Mouse (Mus musculus) T-helper 17 cell (primary cell): ENCODE measurements around the gene Ptprg.

ENCODE experiments used
- in situ Hi-C, 2 experiments: fragments of 300-600 bp; cut with MboI, MseI; formaldehyde crosslinking; loops; 1 replicate in 1 of 2; 2 replicates in 1 of 2; pipeline ENCODE4 v1.15.1; 2025; ENCODE audit warnings: high pct_unique_total_duplicates in 2 of 2

Gene Ptprg

DNA sequence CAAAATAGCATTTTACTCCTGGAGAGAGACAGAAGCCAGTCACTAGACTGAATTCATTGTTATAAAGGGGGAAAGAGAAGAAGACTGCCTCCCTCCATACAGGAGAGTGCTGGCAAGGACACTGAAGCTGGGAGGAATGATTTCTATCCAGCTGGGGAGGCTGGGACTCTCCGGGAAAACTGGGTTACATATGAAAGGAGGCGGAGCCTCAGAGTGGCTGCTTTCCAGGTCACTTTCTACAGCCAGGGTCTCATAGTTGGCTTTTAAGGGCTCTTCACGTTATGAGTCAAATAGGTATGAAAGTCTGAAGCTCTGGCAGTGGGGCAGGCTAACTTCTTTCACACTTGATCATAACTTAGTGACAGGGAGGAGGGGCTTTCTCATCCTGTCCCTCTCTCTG, 129.1 kb downstream of the Ptprg start:
- in situ Hi-C loops: no loop called here

DNA sequence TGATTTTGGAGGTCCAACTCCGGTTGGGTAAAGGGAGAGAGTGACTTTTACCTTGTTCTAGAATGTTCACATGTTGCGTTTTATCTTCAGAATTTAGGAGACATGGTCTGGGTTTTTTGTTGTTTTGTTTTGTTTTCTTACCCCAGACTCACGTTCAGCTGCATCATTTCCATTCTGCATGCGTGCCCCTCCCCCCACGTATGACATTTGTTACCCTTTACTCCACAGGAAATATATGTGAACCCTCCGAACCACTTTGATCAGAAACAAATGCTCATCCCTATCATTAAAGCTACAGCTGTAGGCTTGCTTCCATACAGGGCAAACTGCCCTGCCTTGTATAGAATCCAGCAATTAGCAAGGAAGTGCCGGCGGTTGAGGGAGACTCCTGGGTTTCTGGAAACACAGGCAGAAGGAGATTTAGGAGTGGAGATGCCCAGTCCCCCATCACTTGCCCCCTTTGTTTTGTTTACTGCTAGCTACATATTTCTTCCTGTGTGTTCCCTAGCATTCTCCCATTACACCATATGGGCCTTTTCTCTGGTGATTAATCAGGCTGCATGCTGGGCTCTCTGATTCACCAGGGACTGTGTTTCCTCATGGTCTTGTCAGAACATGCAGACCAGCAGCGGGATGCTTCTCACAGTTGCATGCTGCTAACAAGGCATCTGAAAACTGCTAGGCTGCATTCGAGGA, 130.2 kb downstream of the Ptprg start:
- in situ Hi-C loops: no loop called here

DNA sequence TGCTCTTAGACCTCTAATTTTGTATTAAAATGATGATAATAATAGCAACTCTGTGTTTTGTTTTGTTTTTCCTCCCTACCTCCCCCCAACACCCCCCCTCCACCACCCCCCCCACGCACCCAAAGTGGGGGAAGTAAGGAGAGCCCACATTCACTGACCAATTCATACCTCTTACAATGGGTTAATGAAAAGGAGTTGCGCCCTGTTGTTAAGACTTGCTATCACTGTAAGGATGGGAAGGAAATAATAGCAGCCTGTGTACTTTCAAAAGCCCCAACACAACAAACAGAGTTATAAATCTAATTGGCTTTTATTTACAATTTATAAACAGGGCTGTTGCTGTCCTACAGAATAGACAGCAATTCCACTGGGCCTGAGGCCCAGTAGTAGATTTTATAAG, 130.8 kb downstream of the Ptprg start:
- in situ Hi-C loops: no loop called here

DNA sequence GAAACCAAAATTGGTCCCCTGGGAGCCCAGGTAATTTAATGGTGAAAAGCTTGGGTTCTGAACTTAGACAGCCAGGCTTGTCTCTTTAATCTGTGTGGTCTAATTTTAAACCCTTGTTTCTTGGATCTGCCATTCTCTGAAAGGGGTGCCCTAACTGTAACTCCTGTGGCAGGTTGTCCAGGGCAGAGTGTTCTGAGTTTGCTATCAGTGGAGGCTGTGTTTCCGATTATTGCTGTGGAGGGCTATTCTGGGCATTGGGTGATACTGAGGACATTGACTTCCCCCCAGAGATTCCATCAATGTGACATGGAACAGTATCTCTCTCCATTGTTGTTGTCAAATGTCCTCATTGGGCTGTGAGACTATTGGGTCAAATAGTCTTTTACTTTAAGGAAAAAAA, 134.2 kb downstream of the Ptprg start:
- in situ Hi-C loops: no loop called here

DNA sequence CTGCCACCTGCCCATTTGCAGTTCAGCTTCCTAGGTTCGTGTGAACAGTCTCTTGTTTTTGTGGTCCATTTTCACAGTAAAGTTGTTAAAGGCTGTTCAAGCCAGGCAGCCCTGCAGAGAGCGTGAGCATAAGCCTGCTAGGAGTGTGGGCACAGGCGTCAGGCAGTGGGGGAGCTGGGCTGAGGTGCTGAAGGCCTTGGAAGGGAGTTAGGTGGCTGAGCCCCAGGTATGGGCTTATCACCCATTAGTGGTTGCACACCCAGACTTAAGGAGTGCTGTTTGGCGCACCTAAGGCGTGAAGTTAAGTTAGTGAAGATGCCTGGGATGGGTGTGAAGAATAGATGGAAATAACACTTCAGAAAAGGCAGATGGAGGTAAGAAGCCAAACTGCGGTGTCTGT, 134.8 kb downstream of the Ptprg start:
- in situ Hi-C loops: no loop called here

DNA sequence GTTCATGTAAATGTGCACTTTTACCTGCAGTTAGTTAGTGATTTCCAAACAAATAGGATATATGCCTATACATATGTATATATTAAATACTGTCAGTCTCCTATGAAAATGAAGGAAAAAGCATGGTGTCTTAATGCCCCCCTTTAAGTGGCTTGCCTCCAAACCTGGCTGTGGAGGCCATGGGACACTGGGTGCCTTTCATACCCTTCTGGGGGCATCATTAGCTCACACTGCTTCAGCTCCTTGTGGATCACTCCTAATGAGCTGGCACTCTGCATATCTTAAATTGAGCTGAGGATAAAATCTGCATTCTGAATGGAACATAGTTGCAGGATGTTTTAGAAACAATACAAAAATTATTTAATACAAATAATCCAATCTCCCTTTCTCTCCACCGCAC, 136.7 kb downstream of the Ptprg start:
- in situ Hi-C loops: no loop called here

DNA sequence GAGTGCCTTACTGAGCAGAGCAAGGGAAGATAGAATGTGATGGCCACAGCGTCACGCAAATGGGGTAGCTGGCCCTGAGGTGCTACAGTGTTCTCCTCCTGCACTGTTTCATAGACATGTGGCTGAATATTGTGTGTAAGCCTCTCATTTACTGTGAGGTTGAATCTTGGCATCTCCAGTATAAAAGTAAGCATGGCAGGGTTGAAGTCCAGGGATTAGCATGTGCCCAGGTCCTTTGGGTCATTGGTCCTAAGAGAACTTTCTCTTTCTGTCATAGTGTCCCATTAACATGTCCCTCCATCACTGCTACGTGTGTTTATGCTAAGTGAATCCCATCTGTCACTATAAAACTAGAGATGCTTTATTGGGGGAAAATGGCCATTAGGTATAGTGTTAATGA, 138.2 kb downstream of the Ptprg start:
- in situ Hi-C loops: no loop called here

DNA sequence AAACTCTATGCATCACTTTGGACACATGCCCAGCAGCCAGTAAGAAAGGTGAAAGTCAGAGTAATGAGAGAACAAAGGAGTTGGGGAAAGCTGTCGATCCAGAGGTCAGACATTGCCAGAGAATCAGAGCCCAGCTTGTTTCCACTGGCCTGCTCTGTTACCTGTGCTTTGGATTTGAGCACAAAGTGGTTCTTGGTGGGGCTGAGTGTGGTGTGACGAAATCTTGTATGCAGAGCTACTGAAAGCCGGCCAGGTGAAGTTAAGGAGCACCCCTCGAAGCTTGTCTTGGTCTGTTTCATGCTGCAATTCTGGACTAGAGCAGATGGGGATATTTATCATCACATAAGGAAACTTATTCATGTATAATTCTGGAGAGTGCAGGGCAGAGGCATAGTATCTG, 145.5 kb downstream of the Ptprg start:
- in situ Hi-C loops: no loop called here

DNA sequence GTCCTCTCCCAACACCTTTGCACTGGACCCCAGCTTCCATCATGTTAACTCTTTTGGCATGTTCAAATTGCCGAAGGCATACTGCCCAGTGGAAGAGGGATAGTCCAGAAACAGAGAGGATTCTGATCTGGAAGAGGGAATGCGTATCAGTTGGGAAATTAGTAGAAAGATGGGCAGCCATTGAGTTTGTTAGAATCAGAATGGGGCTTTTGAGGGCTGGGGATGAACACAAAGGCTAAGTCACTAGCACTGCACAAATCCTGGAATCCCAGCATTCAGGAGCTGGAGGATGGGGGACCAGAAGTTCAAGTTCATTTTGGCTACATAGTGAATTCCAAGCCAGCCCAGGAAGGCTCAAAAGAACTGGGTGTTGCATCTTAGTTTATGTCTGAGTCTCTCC, 146.3 kb downstream of the Ptprg start:
- in situ Hi-C loops: no loop called here

DNA sequence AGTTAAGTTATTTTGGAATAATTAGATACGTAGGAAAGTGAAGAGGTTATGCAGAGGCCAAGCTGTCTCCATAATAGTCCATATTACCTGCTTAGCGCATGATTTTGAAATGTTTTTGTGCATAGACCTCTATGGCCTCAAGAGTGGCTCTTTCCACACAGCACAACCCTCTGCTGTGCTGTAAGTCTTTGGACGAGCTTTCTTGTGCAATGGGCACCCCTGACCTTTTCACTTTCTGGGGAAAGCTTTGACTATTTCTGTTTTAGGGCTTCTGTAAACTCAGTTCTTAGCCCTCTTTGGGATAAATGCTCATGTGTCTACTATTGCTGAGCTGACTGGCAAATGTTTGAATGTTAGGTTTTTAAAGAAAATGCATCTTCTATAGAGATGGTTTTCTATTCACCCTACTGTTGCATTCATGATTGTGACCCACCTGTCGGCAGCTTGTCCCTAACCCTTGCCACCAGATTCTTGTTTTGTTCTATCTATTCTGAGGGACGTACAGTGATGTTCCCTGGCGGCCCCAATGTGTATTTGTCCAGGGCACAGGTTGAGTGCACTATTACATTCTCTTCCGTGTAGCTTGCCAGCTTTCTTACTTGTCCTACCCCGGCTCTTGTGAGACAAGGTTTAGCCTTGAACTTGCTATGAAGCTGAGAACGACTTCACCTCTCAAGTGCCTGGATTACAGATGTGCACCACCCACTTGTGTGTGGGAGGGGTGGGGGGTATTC, 148.4 kb downstream of the Ptprg start:
- in situ Hi-C loops: no loop called here

DNA sequence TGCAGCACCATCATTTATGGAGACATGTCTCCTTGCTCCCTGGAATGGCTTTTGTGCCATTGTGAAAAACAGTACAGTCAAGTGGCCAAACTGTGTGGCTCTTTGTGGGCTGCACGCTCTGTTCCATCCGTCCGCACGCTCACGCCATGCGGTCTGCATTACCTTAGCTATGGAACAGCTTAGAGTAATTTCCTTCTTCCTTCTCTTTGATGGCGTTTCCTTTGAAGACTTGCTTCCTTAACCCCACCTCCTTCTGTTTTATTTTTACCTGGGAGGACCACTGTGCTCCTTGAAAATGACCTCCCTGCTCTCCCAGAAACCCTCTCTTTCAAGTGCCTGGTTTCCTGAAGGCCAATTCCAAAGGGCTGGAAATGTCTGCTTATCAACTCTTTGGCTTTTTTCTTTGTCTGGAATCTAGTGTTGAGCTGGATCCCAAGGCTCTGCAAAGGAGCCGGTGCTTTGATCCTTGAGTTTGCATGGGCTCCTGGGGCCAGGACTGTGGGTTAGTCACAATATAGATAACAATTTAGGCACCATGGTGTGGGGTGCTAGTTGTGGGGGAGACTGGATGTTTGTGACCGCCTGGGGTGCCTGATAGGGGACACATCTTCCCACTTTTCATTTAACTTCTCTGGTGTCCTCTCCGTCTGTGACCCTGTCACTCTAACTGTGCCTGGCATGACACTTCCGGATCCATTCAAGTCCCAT, 149.6 kb downstream of the Ptprg start:
- in situ Hi-C loops: no loop called here

DNA sequence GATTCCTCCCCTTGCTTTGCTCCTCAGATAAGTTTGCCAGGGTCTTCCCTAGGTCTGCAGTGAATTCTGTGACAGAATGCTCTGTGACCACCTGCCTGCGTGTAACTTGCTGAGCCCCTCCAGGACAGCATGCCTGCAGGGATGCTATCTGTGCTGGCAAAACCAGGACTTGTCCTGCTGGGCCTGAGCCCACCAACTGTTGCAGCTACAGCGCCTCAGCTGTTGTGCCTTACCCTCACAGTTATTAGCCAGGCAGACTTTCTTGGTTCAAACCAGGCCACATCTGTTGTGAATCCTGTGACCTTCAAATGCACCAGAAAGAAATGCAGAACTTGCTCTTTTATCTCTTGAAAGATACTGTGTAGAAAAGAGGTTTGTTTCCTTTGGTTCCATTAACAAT, 151.5 kb downstream of the Ptprg start:
- in situ Hi-C loops: no loop called here

DNA sequence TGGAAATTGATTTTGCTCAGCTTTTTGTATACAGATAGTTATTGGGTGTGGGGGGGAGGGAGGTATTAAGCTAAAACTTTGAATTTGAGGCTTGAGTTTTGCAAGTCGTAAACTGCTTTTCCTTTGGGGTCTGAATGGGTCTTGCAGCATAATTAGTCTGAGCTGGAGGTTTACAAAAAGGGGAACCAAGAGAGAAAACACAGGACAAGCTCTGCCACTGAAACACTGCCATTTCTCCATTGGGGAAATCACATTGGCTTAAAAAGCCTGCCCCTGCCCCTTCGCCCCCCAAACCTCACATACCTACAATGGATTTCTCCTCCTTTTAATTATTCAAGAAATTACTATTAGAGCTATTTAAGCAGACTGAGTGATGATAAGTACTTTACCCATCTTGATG, 156.0 kb downstream of the Ptprg start:
- in situ Hi-C loops: no loop called here

DNA sequence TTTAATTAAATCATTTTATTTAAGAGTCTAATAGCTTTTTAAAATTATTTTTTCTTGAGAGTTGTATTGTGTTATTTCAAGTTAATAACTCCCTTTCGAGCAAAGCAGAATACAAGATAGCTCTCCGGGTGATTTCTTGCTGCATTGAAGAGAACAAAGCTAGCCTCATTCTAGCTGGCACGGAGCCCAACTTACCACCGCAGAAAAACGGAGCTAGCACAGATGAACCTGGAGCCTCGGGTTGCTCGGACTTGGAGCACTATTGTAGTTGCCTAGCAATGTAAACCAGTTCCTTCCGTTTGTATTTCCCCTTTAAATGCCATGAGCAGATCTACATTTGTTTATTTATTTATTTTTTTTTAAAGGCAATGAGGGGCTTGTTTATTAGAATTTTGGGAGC, 156.5 kb downstream of the Ptprg start:
- in situ Hi-C loops: no loop called here

DNA sequence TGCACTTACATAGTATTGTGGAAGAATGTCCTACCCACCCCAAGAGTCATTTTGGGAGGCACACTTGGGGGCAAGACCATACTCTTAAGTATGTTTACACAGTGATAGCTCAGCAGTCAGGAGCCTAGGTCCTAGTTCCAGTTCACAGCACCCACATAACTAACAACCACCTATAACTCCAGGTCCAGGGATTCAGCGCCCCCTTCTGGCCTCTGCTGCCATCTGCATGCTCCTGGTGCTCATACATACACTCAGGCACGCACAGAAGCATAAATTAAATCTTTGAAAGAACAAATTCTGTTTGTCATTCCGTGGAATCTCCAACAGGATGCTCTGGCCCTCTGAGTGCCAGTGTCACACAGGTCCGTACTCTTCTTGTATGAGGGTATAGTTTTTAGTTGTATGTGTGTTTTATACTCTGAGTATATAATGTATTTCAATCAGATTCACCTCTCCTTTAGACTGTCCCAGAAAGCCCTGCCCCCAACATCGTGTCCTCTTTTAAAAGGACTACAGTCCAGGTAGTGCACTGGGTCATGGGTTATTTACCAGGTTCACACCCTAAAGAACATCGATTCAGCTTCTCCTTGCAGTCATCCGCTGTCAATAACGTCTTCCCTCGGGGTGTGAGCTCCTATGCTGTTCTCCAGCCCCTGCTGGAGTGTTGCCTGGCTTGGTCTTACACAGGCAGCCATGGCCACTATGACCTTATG, 157.2 kb downstream of the Ptprg start:
- in situ Hi-C loops: no loop called here

DNA sequence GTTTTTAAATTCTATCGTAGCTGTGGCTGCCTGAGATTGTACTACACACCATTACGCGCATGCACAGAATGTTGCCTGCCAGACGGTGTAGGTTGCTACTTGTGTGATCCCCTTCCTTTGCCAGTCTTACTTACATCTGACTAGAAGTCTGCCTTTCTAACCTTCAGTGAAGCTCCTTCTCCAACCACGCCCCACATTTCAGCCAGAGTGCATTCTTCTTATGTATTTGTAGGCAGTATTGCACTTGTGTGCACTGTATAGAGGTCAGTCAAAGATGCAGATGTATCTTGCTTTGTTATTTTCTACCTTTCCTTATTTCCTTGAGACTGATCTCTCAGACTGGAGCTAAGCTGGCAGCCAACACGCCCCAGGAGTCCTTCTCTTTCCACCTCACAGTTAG, 158.8 kb downstream of the Ptprg start:
- in situ Hi-C loops: no loop called here

DNA sequence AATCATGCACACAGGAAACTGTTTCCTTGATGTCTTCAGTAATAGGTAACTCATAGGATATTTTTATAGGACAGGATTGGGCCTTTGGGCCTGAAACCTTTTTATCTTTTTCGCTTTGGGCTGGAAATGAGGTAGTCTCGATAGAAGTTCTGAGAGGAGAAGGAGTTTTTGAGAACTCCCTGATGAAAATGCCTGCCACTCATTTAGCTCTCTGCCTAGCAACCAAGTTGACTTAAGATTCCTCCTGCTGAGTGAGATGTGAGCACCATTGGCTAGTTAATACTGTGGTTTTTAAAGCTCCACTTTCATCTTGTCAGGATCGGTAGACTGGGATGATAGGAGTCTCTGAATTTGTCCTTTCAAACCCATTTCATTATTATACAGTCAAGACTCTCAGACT, 162.9 kb downstream of the Ptprg start:
- in situ Hi-C loops: no loop called here

DNA sequence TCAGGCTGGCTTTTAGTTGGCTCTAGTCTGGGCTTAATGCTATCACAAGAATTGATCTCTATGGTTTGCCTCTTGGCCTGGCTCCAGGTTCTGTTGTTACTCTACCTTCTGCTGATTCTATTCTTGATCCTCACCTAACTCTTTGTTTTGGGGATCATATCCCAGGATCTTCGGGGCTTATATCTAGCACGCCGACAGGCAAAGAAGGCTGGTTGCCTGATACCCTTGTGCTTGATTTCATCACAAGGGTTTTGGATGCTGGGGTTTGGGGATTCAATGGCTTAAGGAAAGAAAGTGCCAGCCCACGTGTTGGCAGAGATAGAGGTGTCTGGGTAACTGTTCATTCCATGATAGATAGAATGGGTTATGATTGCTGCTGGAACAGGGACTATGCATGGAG, 164.9 kb downstream of the Ptprg start:
- in situ Hi-C loops: no loop called here

DNA sequence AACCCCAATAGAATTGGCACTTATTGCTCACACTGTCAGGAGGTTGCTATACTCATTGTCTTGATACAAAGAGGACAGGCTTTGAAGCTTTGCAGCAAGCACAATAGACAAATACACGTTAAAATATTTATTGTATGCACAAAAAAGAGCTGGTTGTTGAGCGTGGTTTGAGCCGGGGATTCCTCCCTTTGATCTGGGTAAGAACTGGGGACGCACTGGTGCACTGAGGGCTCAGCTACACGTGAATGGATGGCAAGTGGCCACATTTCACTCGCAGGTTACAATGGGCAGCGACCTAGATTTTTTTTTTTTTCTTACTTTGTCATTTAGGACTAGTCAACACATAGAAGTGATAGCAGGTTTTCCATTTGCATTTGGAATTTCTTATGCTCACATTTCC, 165.9 kb downstream of the Ptprg start:
- in situ Hi-C loops: no loop called here

DNA sequence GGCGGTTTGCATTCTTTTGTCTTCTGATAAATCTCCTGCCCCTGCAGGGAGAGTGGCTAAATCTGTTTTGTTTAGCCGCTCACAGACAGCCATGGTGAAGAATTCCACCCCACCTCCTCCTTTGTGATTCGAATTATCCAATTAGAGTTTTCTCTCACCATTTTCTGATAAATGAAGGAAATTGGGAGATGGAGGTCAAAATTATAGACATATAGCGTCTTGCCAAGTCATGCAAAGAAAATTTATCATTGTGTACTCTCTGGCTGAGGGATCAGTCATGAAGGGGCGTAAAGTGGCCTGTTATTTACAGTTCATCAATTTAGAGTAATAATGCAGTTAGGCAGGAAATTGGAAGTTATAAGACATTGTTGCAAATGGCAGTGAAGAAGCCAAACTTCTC, 168.8 kb downstream of the Ptprg start:
- in situ Hi-C loops: no loop called here

DNA sequence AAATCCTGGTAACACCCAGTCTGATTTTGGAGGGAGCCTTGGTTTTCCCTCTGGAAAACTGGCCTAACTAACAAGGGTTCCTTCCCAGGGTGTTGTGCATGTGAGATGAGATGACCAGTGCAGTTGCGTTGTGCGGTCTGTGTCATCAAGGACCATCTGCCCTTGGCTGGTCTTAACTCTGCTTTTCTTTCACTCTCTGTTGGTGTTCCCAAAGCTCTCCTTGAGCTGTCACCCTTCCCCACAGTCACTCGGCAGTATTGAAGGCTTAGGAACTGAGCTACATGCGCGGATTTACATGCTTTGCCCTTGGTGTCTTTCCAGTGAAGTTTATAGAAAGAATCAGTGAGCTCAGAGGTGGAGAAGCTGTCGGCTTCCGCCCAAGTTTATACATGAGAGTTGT, 170.5 kb downstream of the Ptprg start:
- in situ Hi-C loops: no loop called here

DNA sequence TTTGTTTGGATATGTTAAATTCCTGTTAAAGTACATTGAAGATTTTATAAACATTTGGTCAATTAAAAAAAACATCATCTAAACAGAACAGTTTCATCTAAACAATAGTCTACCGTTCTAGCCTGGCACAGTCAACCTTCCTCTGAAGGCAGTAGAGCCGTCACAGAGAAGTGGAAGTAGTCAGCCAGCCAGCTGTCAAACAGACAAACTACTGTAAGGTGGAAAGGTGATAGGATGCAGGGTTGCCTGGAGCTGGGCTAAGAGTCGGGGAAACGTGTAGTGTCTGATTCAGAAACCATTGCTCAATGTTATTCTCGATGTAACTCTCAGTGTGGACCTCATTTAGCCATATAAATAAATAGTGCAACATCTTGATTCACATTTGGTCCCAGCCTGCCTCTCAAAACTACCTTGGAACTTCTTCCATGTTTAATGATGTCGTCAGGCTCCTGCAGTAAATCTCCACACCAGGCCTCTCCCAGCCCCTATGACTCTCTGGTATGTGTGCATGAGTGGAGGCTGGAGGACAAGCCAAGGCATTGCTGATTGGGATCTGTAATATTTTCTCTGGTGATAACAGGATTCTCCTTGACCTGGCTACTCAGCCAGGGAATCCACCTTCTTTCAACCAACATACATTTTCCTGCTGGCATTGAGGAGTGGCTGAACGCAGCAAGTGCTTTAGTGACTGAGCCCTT, 178.0 kb downstream of the Ptprg start:
- in situ Hi-C loops: no loop called here
